29 mouse cellular contexts compared by ENCODE assay signal in genomic region chr17:80235477-80235876, GRCm38 (mm10). TPM values are rescaled to one million over a fixed set of nuclear protein-coding genes. Genes with fewer than 3 reads are reported as not detected.
DNase-seq lines count a peak whose midpoint lies in the region; ATAC-seq lines count a peak whose summit lies in the region.
"Had no signal": no experiment of that assay in that cellular context is flagged by ENCODE, and none has a peak within 500 bp of the region (broad histone marks: within the 10 kb centered on the region; RNA-seq: fewer than 3 reads in every experiment).

No protein-coding gene starts in this region.

- H3K27ac ChIP-seq in hindbrain, embryonic 14.5 days: no peak overlapping the region
- H3K27ac ChIP-seq: embryonic facial prominence, embryonic 12.5 days; embryonic facial prominence, embryonic 15.5 days; heart, embryonic 15.5 days; hindbrain, embryonic 10.5 days; hindbrain, embryonic 13.5 days; hindbrain, postnatal 0 days had no signal

- no peak overlapping the region for H3K9ac ChIP-seq in hindbrain, embryonic 14.5 days
- H3K9ac ChIP-seq: embryonic facial prominence, embryonic 12.5 days; embryonic facial prominence, embryonic 15.5 days; heart, embryonic 12.5 days; heart, embryonic 15.5 days; hindbrain, embryonic 13.5 days had no signal

- no peaks in the 10 kb centered on the region for H3K9me3 ChIP-seq in hindbrain, embryonic 14.5 days (ENCODE audit: control insufficient read depth, low read length)
- H3K9me3 ChIP-seq: embryonic facial prominence, embryonic 12.5 days; embryonic facial prominence, embryonic 15.5 days; heart, embryonic 12.5 days; heart, embryonic 15.5 days; hindbrain, embryonic 10.5 days; hindbrain, embryonic 13.5 days had no signal

- H3K36me3 ChIP-seq in hindbrain, embryonic 14.5 days (replicated peaks; ENCODE audit: control insufficient read depth, insufficient read depth): peaks cover 41% of the 10 kb centered on the region

- DNase-seq in frontal cortex, postnatal 10 days (ENCODE audit: low spot score in 2 of 2): no peak
- DNase-seq in A20 (ENCODE audit: low read depth, low spot score): peak; percentile 26
- DNase-seq in brain, adult 2 months (ENCODE audit: low read depth, low spot score): peak; percentile 40
- DNase-seq in adrenal gland, postnatal 14 days: no peak
- DNase-seq in hindbrain, embryonic 14.5 days (ENCODE audit: low spot score): no peak
- DNase-seq: adrenal gland, adult 8-10 months; adrenal gland, postnatal 36 days; cerebellum, adult 11 months; cerebellum, adult 2 months; cerebellum, adult 9-11 months; cerebellum, postnatal 36 days; gastrocnemius, postnatal 25 days; heart, adult 18-20 months; heart, postnatal 10 days; heart, postnatal 36 days; kidney, adult 18-20 months had no signal

- 88% methylated on average over 3 of the region's 3 CpGs for WGBS in hindbrain, embryonic 14.5 days

- H3K4me1 ChIP-seq in hindbrain, embryonic 14.5 days (replicated peaks; ENCODE audit: control insufficient read depth, insufficient read depth, low read length): no peaks in the 10 kb centered on the region
- H3K4me1 ChIP-seq: embryonic facial prominence, embryonic 12.5 days; embryonic facial prominence, embryonic 15.5 days; heart, embryonic 12.5 days; heart, embryonic 15.5 days; hindbrain, embryonic 10.5 days; hindbrain, embryonic 13.5 days had no signal

- no peak overlapping the region for H3K4me2 ChIP-seq in hindbrain, embryonic 14.5 days (replicated peaks)
- H3K4me2 ChIP-seq: embryonic facial prominence, embryonic 12.5 days; embryonic facial prominence, embryonic 15.5 days; heart, embryonic 12.5 days; heart, embryonic 15.5 days; hindbrain, embryonic 13.5 days had no signal

- no peak overlapping the region for H3K4me3 ChIP-seq in hindbrain, embryonic 14.5 days (replicated peaks; ENCODE audit: low read length)
- H3K4me3 ChIP-seq: embryonic facial prominence, embryonic 12.5 days; embryonic facial prominence, embryonic 15.5 days; heart, embryonic 12.5 days; heart, embryonic 15.5 days; hindbrain, embryonic 10.5 days; hindbrain, embryonic 13.5 days had no signal

- H3K27me3 ChIP-seq in hindbrain, embryonic 14.5 days (ENCODE audit: control insufficient read depth, insufficient read depth, low read length): no peaks in the 10 kb centered on the region
- H3K27me3 ChIP-seq: embryonic facial prominence, embryonic 12.5 days; embryonic facial prominence, embryonic 15.5 days; heart, embryonic 12.5 days; heart, embryonic 15.5 days; hindbrain, embryonic 13.5 days had no signal

- ATAC-seq in frontal cortex, adult (ENCODE audit: low TSS enrichment): peak; percentile 67
- no peak for ATAC-seq in hindbrain, embryonic 14.5 days (ENCODE audit: low FRiP score)
- ATAC-seq: activated CD4-positive, CD25-positive, alpha-beta regulatory T cell, adult 4 months; CD4-positive, CD25-positive, alpha-beta regulatory T cell, adult 4 months; forebrain, embryonic 14.5 days; hindbrain, postnatal 0 days; inflammation-experienced regulatory T-cells, adult 6 months; intestine, embryonic 16.5 days had no signal

RNA-seq across cellular contexts. Expression of gene Gemin6, which starts 11.2 kb away (rescaled TPM):
- 8.7 and 9.3 TPM in 2 replicates for total RNA-seq in adrenal gland, postnatal 14 days (2021)
- polyA plus RNA-seq in hindbrain, embryonic 14.5 days (2014; fragmentation: Nextera tagmentation; extraction: Ambion mirVana): 19.4 and 20.9 TPM in 2 replicates

RNA-seq across cellular contexts. Expression of gene Ttc39d, which starts 28.2 kb away (rescaled TPM):
- 0.15 TPM in 1 of 2 replicates, not detected in the other for total RNA-seq in adrenal gland, postnatal 14 days (2021)
- polyA plus RNA-seq in hindbrain, embryonic 14.5 days (2014; fragmentation: Nextera tagmentation; extraction: Ambion mirVana): 0.15 and 0.26 TPM in 2 replicates
- total RNA-seq: adrenal gland, postnatal 36 days; gastrocnemius, postnatal 25 days; heart, postnatal 10 days; heart, postnatal 36 days; hindbrain, postnatal 0 days had no signal
- polyA plus RNA-seq: activated CD4-positive, CD25-positive, alpha-beta regulatory T cell, adult 4 months; CD4-positive, CD25-positive, alpha-beta regulatory T cell, adult 4 months; inflammation-experienced regulatory T-cells, adult 6 months; intestine, embryonic 16.5 days had no signal

RNA-seq across cellular contexts. Expression of gene Srsf7, which starts 28.4 kb away (rescaled TPM):
- total RNA-seq in adrenal gland, postnatal 14 days (2021): 123 and 131 TPM in 2 replicates
- polyA plus RNA-seq in hindbrain, embryonic 14.5 days (2014; fragmentation: Nextera tagmentation; extraction: Ambion mirVana): 389 and 452 TPM in 2 replicates

RNA-seq across cellular contexts. Expression of gene Morn2, which starts 54.5 kb away (rescaled TPM):
- 12.7 and 17.2 TPM in 2 replicates for total RNA-seq in adrenal gland, postnatal 14 days (2021)
- 58.1 and 64.2 TPM in 2 replicates for polyA plus RNA-seq in hindbrain, embryonic 14.5 days (2014; fragmentation: Nextera tagmentation; extraction: Ambion mirVana)

RNA-seq across cellular contexts. Expression of gene Dhx57, which starts 54.8 kb away (rescaled TPM):
- 12.9 and 16.9 TPM in 2 replicates for total RNA-seq in adrenal gland, postnatal 14 days (2021)
- polyA plus RNA-seq in hindbrain, embryonic 14.5 days (2014; fragmentation: Nextera tagmentation; extraction: Ambion mirVana): 51.3 and 61.0 TPM in 2 replicates

Comparison
In these comparisons a context has a peak if more than half of its experiments do, and no peak if none do; other contexts are left out.
1. DNase-seq: peak in A20 (single experiment) and brain, adult 2 months (single experiment); none in frontal cortex, postnatal 10 days (0 of 2), adrenal gland, postnatal 14 days (single experiment) and hindbrain, embryonic 14.5 days (single experiment).